Mouse (Mus musculus): ENCODE measurements around the gene Rab11fip2.

Gene Rab11fip2

GRCm38 (mm10) chr19:59853061-59853460, 90.4 kb downstream of the Rab11fip2 start:
- no peak for DNase-seq (ENCODE audit: low spot score in 2 of 2)

All from frontal cortex, postnatal 25 days (tissue).